Mouse (Mus musculus): ENCODE data around the gene Robo2.

Gene Robo2

GRCm38 (mm10) chr16:73946171-73946570 lies 465.5 kb downstream of the Robo2 start:
- DNase-seq (ENCODE audit: low read depth, low spot score): peak; percentile 8

GRCm38 (mm10) chr16:73940211-73940541 lies 471.4 kb downstream of the Robo2 start:
- DNase-seq (ENCODE audit: low read depth, low spot score): no peak

GRCm38 (mm10) chr16:73939423-73940210 lies 472.0 kb downstream of the Robo2 start:
- DNase-seq (ENCODE audit: low read depth, low spot score): no peak

- DNase-seq (ENCODE audit: low read depth, low spot score): no peak
Measured at GRCm38 (mm10) chr16:73930323-73930722, 481.3 kb downstream of the Robo2 start.

- no peak for DNase-seq (ENCODE audit: low read depth, low spot score)
Measured at GRCm38 (mm10) chr16:73927481-73927880, 484.1 kb downstream of the Robo2 start.

GRCm38 (mm10) chr16:73915425-73915824 lies 496.2 kb downstream of the Robo2 start:
- no peak for DNase-seq (ENCODE audit: low read depth, low spot score)

- no peak for DNase-seq (ENCODE audit: low read depth, low spot score)
Measured at GRCm38 (mm10) chr16:73914936-73915335, 496.7 kb downstream of the Robo2 start.

GRCm38 (mm10) chr16:73908504-73908903 lies 503.1 kb downstream of the Robo2 start:
- no peak for DNase-seq (ENCODE audit: low read depth, low spot score)

- DNase-seq (ENCODE audit: low read depth, low spot score): no peak
Measured at GRCm38 (mm10) chr16:73896856-73897255, 514.8 kb downstream of the Robo2 start.

- peak; percentile 39 for DNase-seq (ENCODE audit: low read depth, low spot score)
Measured at GRCm38 (mm10) chr16:73881911-73882310, 529.7 kb downstream of the Robo2 start.

GRCm38 (mm10) chr16:73877973-73878372 lies 533.7 kb downstream of the Robo2 start:
- DNase-seq (ENCODE audit: low read depth, low spot score): peak; percentile 14

GRCm38 (mm10) chr16:73874991-73875390 lies 536.6 kb downstream of the Robo2 start:
- no peak for DNase-seq (ENCODE audit: low read depth, low spot score)

GRCm38 (mm10) chr16:73873828-73874558 lies 537.6 kb downstream of the Robo2 start:
- no peak for DNase-seq (ENCODE audit: low read depth, low spot score)

- no peak for DNase-seq (ENCODE audit: low read depth, low spot score)
Measured at GRCm38 (mm10) chr16:73870296-73870695, 541.3 kb downstream of the Robo2 start.

- no peak for DNase-seq (ENCODE audit: low read depth, low spot score)
Measured at GRCm38 (mm10) chr16:73869527-73870212, 542.0 kb downstream of the Robo2 start.

- DNase-seq (ENCODE audit: low read depth, low spot score): no peak
Measured at GRCm38 (mm10) chr16:73864625-73865024, 547.0 kb downstream of the Robo2 start.

- peak; percentile 70 for DNase-seq (ENCODE audit: low read depth, low spot score)
Measured at GRCm38 (mm10) chr16:73863748-73864147, 547.9 kb downstream of the Robo2 start.

- DNase-seq (ENCODE audit: low read depth, low spot score): no peak
Measured at GRCm38 (mm10) chr16:73858717-73859116, 552.9 kb downstream of the Robo2 start.

- DNase-seq (ENCODE audit: low read depth, low spot score): no peak
Measured at GRCm38 (mm10) chr16:73855821-73856220, 555.8 kb downstream of the Robo2 start.

All from brain, adult 2 months (tissue).